Mouse (Mus musculus): Measurements from ENCODE around the gene Lysmd1.

DNA sequence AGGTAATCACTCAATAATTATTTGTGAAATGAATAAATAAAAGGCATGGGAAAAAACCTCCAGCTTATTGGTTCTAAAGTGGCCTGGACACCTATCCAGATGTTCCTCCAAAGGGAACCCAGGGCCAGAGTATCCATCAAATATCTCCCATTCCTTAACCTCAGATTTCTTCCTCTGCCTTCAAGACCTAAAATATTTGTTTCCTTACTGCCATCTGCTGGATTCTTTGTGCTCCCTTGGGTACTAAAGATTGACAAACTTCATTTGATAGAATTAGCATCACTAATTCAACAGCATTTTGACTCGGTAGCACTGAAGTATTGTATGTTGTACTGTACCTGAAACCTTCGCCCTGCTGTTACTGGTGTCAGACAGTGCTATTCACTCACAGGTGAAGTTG is 26.0 kb upstream of the Lysmd1 start:
- TF ChIP-seq CTCF (IDR thresholded peaks at IDR 0.05; ENCODE audit: borderline replicate concordance, extremely low read depth, insufficient read depth, insufficient read length) (no peak), POLR2A (IDR thresholded peaks at IDR 0.05; ENCODE audit: borderline replicate concordance, extremely low read depth, insufficient read depth, insufficient read length, poor library complexity, severe bottlenecking) (no peak)

All from brain, embryonic 14.5 days (tissue).